In the genomic region with DNA sequence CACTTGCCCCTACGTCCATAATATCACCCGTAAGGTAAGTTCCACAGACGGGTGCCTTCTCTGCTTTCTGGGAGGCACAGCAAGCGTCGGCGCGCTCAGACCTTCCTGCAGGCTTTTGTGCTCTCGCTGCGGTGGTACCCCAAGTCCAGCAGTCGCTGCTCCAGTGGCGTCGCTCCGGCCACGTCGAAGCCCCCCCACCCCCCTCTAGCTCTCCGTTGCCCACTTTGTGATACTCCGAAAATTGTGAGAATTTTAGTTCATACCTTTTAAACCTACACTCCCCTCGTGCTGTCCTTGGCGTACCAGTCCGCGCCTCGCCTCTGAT, we compare ENCODE assay signal across 7 mouse cellular contexts. TPM values are rescaled to one million over a fixed set of nuclear protein-coding genes. Genes with fewer than 3 reads are reported as not detected.
DNase-seq lines count a peak whose midpoint lies in the region; ATAC-seq and TF ChIP-seq lines count a peak whose summit lies in the region.

No protein-coding gene starts in this region.

- no peaks in the 10 kb centered on the region for H3K27me3 ChIP-seq in forebrain, embryonic 11.5 days (ENCODE audit: control insufficient read depth, insufficient read depth, low read length)
- H3K27me3 ChIP-seq in limb, embryonic 14.5 days (ENCODE audit: control insufficient read depth, insufficient read depth, low read length), result no peaks in the 10 kb centered on the region
- H3K27me3 ChIP-seq in stomach, embryonic 16.5 days (ENCODE audit: control insufficient read depth, insufficient read depth, low read length), result no peaks in the 10 kb centered on the region

- no peaks in the 10 kb centered on the region; the same call in 1 of the 2 replicates for H3K36me3 ChIP-seq in forebrain, embryonic 11.5 days (ENCODE audit: control insufficient read depth, insufficient read depth, low read length)
- peaks cover 16% of the 10 kb centered on the region for H3K36me3 ChIP-seq in limb, embryonic 14.5 days (ENCODE audit: control insufficient read depth, insufficient read depth, low read length)
- peaks cover 9% of the 10 kb centered on the region for H3K36me3 ChIP-seq in stomach, embryonic 16.5 days (ENCODE audit: control insufficient read depth, insufficient read depth, low read length)

- H3K4me2 ChIP-seq in forebrain, embryonic 11.5 days (ENCODE audit: low read depth, low read length, severe bottlenecking), result peak overlapping the region; percentile 84
- peak overlapping the region; percentile 80 for H3K4me2 ChIP-seq in limb, embryonic 14.5 days (replicated peaks; ENCODE audit: low read depth, low read length, severe bottlenecking)
- peak overlapping the region; percentile 89 for H3K4me2 ChIP-seq in stomach, embryonic 16.5 days (ENCODE audit: low read depth, low read length)

- H3K27ac ChIP-seq in forebrain, embryonic 11.5 days (ENCODE audit: low read depth, low read length), result peak overlapping the region; percentile 32; the same call in 1 of the 2 replicates
- peak overlapping the region; percentile 76 for H3K27ac ChIP-seq in limb, embryonic 14.5 days (replicated peaks; ENCODE audit: low read depth, low read length)
- H3K27ac ChIP-seq in stomach, embryonic 16.5 days (ENCODE audit: low read length), result peak overlapping the region; percentile 77

- peak overlapping the region; percentile 76 for H3K9ac ChIP-seq in forebrain, embryonic 11.5 days (ENCODE audit: low read length)
- H3K9ac ChIP-seq in limb, embryonic 14.5 days (ENCODE audit: low read depth, low read length, severe bottlenecking), result peak overlapping the region; percentile 73
- H3K9ac ChIP-seq in stomach, embryonic 16.5 days (ENCODE audit: low read length), result peak overlapping the region; percentile 83

- TF ChIP-seq POLR2A in limb, embryonic 14.5 days (IDR thresholded peaks at IDR 0.05; ENCODE audit: borderline replicate concordance, extremely low read depth, insufficient read depth, insufficient read length), result no peak

- WGBS in forebrain, embryonic 11.5 days, result under 1% methylated on average over 22 of the region's 22 CpGs
- 0% methylated on average over 22 of the region's 22 CpGs for WGBS in limb, embryonic 14.5 days
- under 1% methylated on average over 22 of the region's 22 CpGs for WGBS in stomach, embryonic 16.5 days

- H3K4me3 ChIP-seq in forebrain, embryonic 11.5 days (ENCODE audit: low read depth, low read length), result peak overlapping the region; percentile 73
- H3K4me3 ChIP-seq in limb, embryonic 14.5 days (replicated peaks; ENCODE audit: low read length), result peak overlapping the region; percentile 77
- peak overlapping the region; percentile 81 for H3K4me3 ChIP-seq in stomach, embryonic 16.5 days (replicated peaks; ENCODE audit: low read length)

- H3K4me1 ChIP-seq in forebrain, embryonic 11.5 days (replicated peaks; ENCODE audit: control insufficient read depth, insufficient read depth, low read length), result peaks cover 4% of the 10 kb centered on the region; the same call in 1 of the 2 replicates
- H3K4me1 ChIP-seq in limb, embryonic 14.5 days (ENCODE audit: control insufficient read depth, insufficient read depth, low read length), result peaks cover 10% of the 10 kb centered on the region; the same call in 1 of the 2 replicates
- peaks cover 12% of the 10 kb centered on the region; the same call in 1 of the 2 replicates for H3K4me1 ChIP-seq in stomach, embryonic 16.5 days (ENCODE audit: control insufficient read depth, insufficient read depth, low read length)

- peak; percentile 20 for DNase-seq in right cerebral cortex, postnatal 4 days
- DNase-seq in right cerebral cortex, postnatal 14 days, result no peak
- DNase-seq in forebrain, embryonic 11.5 days (ENCODE audit: low spot score), result no peak
- DNase-seq in limb, embryonic 14.5 days (ENCODE audit: low spot score), result no peak
- no peak for DNase-seq in gastrocnemius, adult 18-20 months (ENCODE audit: low spot score)
- no peak for DNase-seq in right cerebral cortex, adult 2 months (ENCODE audit: low spot score in 2 of 2)

- no peaks in the 10 kb centered on the region for H3K9me3 ChIP-seq in forebrain, embryonic 11.5 days (ENCODE audit: control insufficient read depth, low read length)
- no peaks in the 10 kb centered on the region for H3K9me3 ChIP-seq in limb, embryonic 14.5 days (ENCODE audit: control insufficient read depth, low read length)
- no peaks in the 10 kb centered on the region for H3K9me3 ChIP-seq in stomach, embryonic 16.5 days (replicated peaks; ENCODE audit: control insufficient read depth, low read length)

- peak; percentile 54; the same call in 1 of the 2 replicates for ATAC-seq in forebrain, embryonic 11.5 days (replicated peaks; ENCODE audit: low FRiP score)
- peak; percentile 38; the same call in 1 of the 2 replicates for ATAC-seq in limb, embryonic 14.5 days (ENCODE audit: low FRiP score, low read depth)
- peak; percentile 28; the same call in 1 of the 2 replicates for ATAC-seq in stomach, embryonic 16.5 days (ENCODE audit: insufficient read depth, low FRiP score)

RNA-seq across cellular contexts. Expression of gene Polr3k, which starts 0.4 kb away (rescaled TPM):
- polyA plus RNA-seq in forebrain, embryonic 11.5 days (2014; fragmentation: Nextera tagmentation; extraction: Ambion mirVana), result 99.4 and 103 TPM in 2 replicates
- polyA plus RNA-seq in limb, embryonic 14.5 days (2012; rRNA removed), result 24.5 and 27.1 TPM in 2 replicates
- polyA plus RNA-seq in limb, embryonic 14.5 days (2014; fragmentation: Nextera tagmentation; extraction: Ambion mirVana), result 66.4 and 67.2 TPM in 2 replicates
- 76.8 and 79.1 TPM in 2 replicates for polyA plus RNA-seq in stomach, embryonic 16.5 days (2015; fragmentation: Nextera tagmentation; extraction: Ambion mirVana)
- 10 to 100 TPM in 1 of 2 experiments, 1 to 10 TPM in 1; 8.5 to 10.8 TPM for total RNA-seq in gastrocnemius, adult 18-20 months (2021)

RNA-seq across cellular contexts. Expression of gene Pcmtd2, which starts 26.8 kb away (rescaled TPM):
- polyA plus RNA-seq in forebrain, embryonic 11.5 days (2014; fragmentation: Nextera tagmentation; extraction: Ambion mirVana), result 27.1 and 33.4 TPM in 2 replicates
- polyA plus RNA-seq in limb, embryonic 14.5 days (2012; rRNA removed), result 39.1 and 39.2 TPM in 2 replicates
- polyA plus RNA-seq in limb, embryonic 14.5 days (2014; fragmentation: Nextera tagmentation; extraction: Ambion mirVana), result 29.4 and 33.4 TPM in 2 replicates
- 29.3 and 33.0 TPM in 2 replicates for polyA plus RNA-seq in stomach, embryonic 16.5 days (2015; fragmentation: Nextera tagmentation; extraction: Ambion mirVana)
- total RNA-seq in gastrocnemius, adult 18-20 months (2021), result 10 to 100 TPM; 41.5 to 45.8 TPM
